Mouse (Mus musculus): ENCODE data around the gene Ceacam2.
"Not testable (repeated sequence)": the region's sequence is repeated elsewhere in the genome, so short reads cannot be mapped to it uniquely, and the experiment has no call there.

The Ceacam2 gene

DNA sequence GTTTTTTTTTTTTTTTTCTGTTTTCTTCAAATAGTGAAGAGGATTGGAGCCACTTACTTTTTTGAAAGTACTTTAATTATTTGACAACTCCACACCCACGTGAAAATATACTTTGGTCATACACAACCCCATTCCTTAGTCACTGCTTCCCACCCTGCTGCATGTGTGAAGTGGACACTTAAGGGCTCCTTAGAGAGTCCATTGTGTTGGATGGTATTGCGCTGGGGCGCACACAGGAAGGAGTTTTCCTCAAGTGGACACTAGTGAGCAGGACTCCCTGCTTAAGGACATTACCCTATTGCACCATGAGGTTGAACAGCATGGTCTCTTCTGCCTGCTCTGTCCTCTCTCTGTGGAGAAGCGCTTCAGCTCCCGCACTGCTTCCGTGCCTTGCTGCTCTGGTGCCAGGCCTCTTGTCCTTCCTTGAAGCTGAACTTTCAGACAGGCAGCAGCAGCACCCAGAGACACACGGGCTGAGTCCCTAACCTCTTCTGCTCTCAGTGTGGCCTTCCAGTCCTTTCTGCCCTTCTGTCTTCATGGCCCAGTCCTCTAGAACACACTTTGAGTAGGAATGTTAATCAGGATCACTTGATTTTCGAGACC lies 56.4 kb downstream of the Ceacam2 start:
- no peak for DNase-seq (ENCODE audit: low spot score)

DNA sequence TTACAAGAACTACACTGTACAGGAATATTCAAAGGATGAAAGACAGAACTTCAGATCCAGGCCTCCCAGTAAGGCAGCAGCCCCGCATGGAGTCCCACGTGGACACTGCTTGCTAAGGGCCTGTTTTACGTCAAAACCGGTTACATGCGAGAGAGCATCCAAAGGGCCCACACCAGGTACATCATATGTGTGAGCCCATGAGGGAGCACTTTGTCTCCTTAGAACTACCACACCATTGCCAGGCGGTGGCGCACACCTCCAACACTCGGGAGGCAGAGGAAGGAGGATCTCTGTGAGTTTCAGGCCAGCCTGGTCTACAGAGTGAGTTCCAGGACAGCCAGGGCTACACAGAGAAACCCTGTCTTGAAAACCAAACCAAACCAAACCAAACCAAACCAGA lies 58.9 kb downstream of the Ceacam2 start:
- DNase-seq (ENCODE audit: low spot score), result peak; percentile 4

DNA sequence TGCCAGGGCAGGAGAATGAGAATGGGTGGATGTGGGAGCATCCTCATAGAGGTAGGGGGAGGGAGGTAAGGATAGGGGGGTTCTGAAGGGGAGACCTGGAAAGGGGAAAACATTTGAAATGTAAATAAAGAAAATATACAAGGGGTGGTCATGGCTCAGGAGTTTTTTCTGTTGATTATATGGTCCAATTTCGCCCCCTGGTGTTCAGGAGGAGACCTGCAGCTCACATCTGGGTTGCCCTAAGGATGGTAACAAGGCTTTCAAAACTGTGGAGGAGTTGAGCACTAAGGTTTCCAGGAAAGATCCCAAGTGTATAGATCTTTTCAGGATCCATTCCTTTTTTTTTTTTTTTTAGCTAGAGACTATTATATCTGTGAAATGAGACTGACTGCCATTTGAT lies 60.2 kb downstream of the Ceacam2 start:
- DNase-seq (ENCODE audit: low spot score), result peak; percentile 65

DNA sequence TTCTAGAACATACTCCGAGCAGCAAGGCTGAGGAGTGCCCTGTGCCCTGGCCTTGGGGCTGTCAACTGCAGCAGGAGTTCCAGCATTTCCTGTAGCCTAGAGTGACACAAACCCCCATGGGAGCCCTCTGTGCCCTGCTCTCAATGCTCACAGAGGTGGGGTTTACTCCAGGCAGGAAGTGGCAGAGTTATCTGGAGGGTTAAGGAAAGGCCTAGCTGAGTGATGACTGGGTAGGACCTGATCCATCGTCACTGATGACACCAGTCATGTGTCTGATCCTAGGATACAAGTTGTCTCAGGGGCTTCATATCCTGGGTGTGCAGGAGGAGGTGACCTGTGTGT lies 61.9 kb downstream of the Ceacam2 start:
- DNase-seq (ENCODE audit: low spot score), result not testable (repeated sequence)

- peak; percentile 30 for DNase-seq (ENCODE audit: low spot score)
Observed at GRCm38 (mm10) chr7:25477091-25477751, 62.4 kb downstream of the Ceacam2 start, which contains the start of gene Ceacam1. TSS of gene Ceacam1 (minus strand) at chr7:25477603.

GRCm38 (mm10) chr7:25471821-25472220 lies 67.8 kb downstream of the Ceacam2 start:
- DNase-seq (ENCODE audit: low spot score), result not testable (repeated sequence)
